In the genomic region with DNA sequence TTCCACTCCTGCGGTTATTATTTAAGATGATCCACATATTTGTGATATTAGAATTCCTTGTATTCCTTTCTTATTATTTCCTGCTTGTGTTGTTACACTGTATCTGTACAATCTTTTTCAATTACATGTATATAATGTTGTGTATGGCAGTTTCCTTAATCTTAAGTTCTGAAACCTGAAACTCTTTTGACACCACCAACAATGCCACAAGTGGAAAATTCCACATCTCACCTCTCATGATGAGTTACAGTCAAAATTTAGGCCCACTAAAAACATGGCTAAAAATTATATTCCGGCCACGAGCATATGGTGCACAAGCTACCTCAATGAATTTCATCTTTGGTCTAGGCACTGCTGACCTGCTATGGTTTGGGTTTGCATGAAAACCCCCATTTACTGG, we compare ENCODE assay signal across 25 mouse cellular contexts.
"Had no signal": no experiment of that assay in that cellular context is flagged by ENCODE, and none has a peak within 500 bp of the region (broad histone marks: within the 10 kb centered on the region; RNA-seq: fewer than 3 reads in every experiment).

No protein-coding gene starts in this region.

- DNase-seq: cerebellum, adult 9-10 months; cerebellum, adult 9-11 months; cerebellum, postnatal 10 days; cerebellum, postnatal 14 days; cerebellum, postnatal 25 days; cerebellum, postnatal 36 days; embryo, embryonic 11 days; forebrain, postnatal 0 days; gastrocnemius, adult 2 months; gastrocnemius, postnatal 10 days; gastrocnemius, postnatal 14 days; gastrocnemius, postnatal 25 days; gastrocnemius, postnatal 36 days; heart, adult 18-20 months; heart, adult 2 months had no signal

- H3K9me3 ChIP-seq: embryonic facial prominence, embryonic 10.5 days; embryonic facial prominence, embryonic 12.5 days; embryonic facial prominence, embryonic 13.5 days; embryonic facial prominence, embryonic 15.5 days; forebrain, embryonic 10.5 days; forebrain, embryonic 12.5 days; forebrain, embryonic 13.5 days; forebrain, embryonic 15.5 days; heart, embryonic 10.5 days had no signal

- H3K27ac ChIP-seq: embryonic facial prominence, embryonic 10.5 days; embryonic facial prominence, embryonic 12.5 days; embryonic facial prominence, embryonic 13.5 days; embryonic facial prominence, embryonic 15.5 days; forebrain, embryonic 10.5 days; forebrain, embryonic 12.5 days; forebrain, embryonic 13.5 days; forebrain, embryonic 15.5 days; gastrocnemius, adult 2 months; heart, adult 2 months; heart, embryonic 10.5 days had no signal

- H3K4me3 ChIP-seq: embryonic facial prominence, embryonic 10.5 days; embryonic facial prominence, embryonic 12.5 days; embryonic facial prominence, embryonic 13.5 days; embryonic facial prominence, embryonic 15.5 days; erythroblast, embryonic 14.5 days; forebrain, embryonic 10.5 days; forebrain, embryonic 12.5 days; forebrain, embryonic 13.5 days; forebrain, embryonic 15.5 days; gastrocnemius, adult 2 months; heart, adult 2 months; heart, embryonic 10.5 days had no signal

- H3K27me3 ChIP-seq: embryonic facial prominence, embryonic 12.5 days; embryonic facial prominence, embryonic 13.5 days; embryonic facial prominence, embryonic 15.5 days; forebrain, embryonic 12.5 days; forebrain, embryonic 13.5 days; forebrain, embryonic 15.5 days had no signal

- H3K4me2 ChIP-seq: embryonic facial prominence, embryonic 12.5 days; embryonic facial prominence, embryonic 13.5 days; embryonic facial prominence, embryonic 15.5 days; forebrain, embryonic 12.5 days; forebrain, embryonic 13.5 days; forebrain, embryonic 15.5 days had no signal

- H3K9ac ChIP-seq: embryonic facial prominence, embryonic 12.5 days; embryonic facial prominence, embryonic 13.5 days; embryonic facial prominence, embryonic 15.5 days; forebrain, embryonic 12.5 days; forebrain, embryonic 13.5 days; forebrain, embryonic 15.5 days; forebrain, postnatal 0 days had no signal

- H3K36me3 ChIP-seq: embryonic facial prominence, embryonic 10.5 days; embryonic facial prominence, embryonic 12.5 days; embryonic facial prominence, embryonic 13.5 days; embryonic facial prominence, embryonic 15.5 days; forebrain, embryonic 10.5 days; forebrain, embryonic 12.5 days; forebrain, embryonic 15.5 days; heart, embryonic 10.5 days had no signal

- H3K4me1 ChIP-seq: embryonic facial prominence, embryonic 10.5 days; embryonic facial prominence, embryonic 12.5 days; embryonic facial prominence, embryonic 13.5 days; embryonic facial prominence, embryonic 15.5 days; forebrain, embryonic 10.5 days; forebrain, embryonic 12.5 days; forebrain, embryonic 13.5 days; forebrain, embryonic 15.5 days had no signal
